Comparison of ENCODE assay signal across 7 mouse cellular contexts in the genomic region with DNA sequence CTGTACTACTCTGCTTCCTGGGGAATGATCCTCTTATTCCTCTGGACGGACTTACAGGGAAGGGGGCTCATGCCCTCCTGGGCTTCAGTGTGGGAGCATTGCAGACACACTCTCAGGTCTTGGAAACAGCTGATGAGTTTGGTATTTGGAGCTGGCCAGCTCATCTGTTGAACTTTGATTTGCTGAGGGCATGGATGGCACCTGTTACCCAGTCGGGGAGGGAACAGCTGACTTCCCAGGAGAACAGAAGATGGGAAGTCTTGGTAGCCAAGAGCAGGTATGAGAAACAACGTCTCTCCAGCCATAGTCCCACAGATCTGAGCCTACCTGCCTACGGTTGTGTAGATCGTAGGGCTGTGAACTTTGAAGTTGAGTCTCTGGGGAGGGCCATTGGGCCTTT.
"Had no signal": no experiment of that assay in that cellular context is flagged by ENCODE, and none has a peak within 500 bp of the region (broad histone marks: within the 10 kb centered on the region; RNA-seq: fewer than 3 reads in every experiment).

No protein-coding gene starts in this region.

- DNase-seq: left cerebral cortex, postnatal 4 days; lung, embryonic 14.5 days; lung, postnatal 10 days; lung, postnatal 4 days; right cerebral cortex, postnatal 14 days; thymus, adult 2 months; thymus, postnatal 25 days had no signal
